Mouse (Mus musculus) lung, embryonic 15.5 days (tissue): Measurements from ENCODE around the gene Arid5a. TPM values are rescaled to one million over a fixed set of nuclear protein-coding genes. Genes with fewer than 3 reads are reported as not detected.

ENCODE experiments used
- ATAC-seq: fragments of 200-750 bp; cut with Nextera tagmentation; 2 replicates; pipeline ENCODE4 v1.8.0; 2017; ENCODE audit warnings: moderate number of reproducible peaks, borderline replicate concordance; ENCODE audit not compliant: low FRiP score, low TSS enrichment; ENCODE audit errors: extremely low read depth
- H3K27ac ChIP-seq: fragments of 300-500 bp; sonication (generic); 2 replicates; pipeline ENCODE4 v1.5.1; 2015; ENCODE audit warnings: moderate library complexity, mild to moderate bottlenecking, inconsistent platforms
- H3K27me3 ChIP-seq: fragments of 300-500 bp; sonication (generic); 2 replicates; pipeline ENCODE4 v1.6.1; 2015; ENCODE audit warnings: inconsistent platforms
- H3K36me3 ChIP-seq: fragments of 300-500 bp; sonication (generic); 2 replicates; pipeline ENCODE4 v1.6.1; 2015; ENCODE audit warnings: inconsistent platforms
- H3K4me1 ChIP-seq: fragments of 300-500 bp; sonication (generic); 2 replicates; pipeline ENCODE4 v1.6.1; 2015; ENCODE audit warnings: inconsistent platforms
- H3K4me2 ChIP-seq: fragments of 300-500 bp; sonication (generic); 2 replicates; pipeline ENCODE4 v1.6.1; 2015; ENCODE audit warnings: inconsistent platforms, mild to moderate bottlenecking, moderate library complexity
- H3K4me3 ChIP-seq: fragments of 300-500 bp; sonication (generic); 2 replicates; pipeline ENCODE4 v1.5.1; 2015; ENCODE audit warnings: mild to moderate bottlenecking, inconsistent platforms
- H3K9ac ChIP-seq: fragments of 300-500 bp; sonication (generic); 2 replicates; pipeline ENCODE4 v1.6.1; 2015; ENCODE audit warnings: inconsistent platforms
- H3K9me3 ChIP-seq: fragments of 300-500 bp; sonication (generic); 2 replicates; pipeline ENCODE4 v1.6.1; 2016; ENCODE audit warnings: inconsistent platforms
- WGBS: fragments of 180-500 bp; shearing (Covaris S2); methylation state at CpG from one replicate; pipeline ENCODE4 v1.1.7; 2015; 5-methylcytosine and 5-hydroxymethylcytosine counted together
- polyA plus RNA-seq: library from polyadenylated mRNA; unstranded; fragments of >200 nt; fragmentation: Nextera tagmentation; extraction: Ambion mirVana; gene quantifications from 2 replicates; pipeline ENCODE4 v1.2.1, GENCODE M21; 2015

Gene Arid5a
- 8.0 and 8.9 TPM in 2 replicates for polyA plus RNA-seq

- peak within 1 kb of the TSS; percentile 84 for H3K27ac ChIP-seq
- H3K4me2 ChIP-seq: peak within 1 kb of the TSS; percentile 95
- H3K36me3 ChIP-seq: no peaks in the 10 kb centered on the region
- H3K9me3 ChIP-seq: no peaks in the 10 kb centered on the region
- peak; percentile 90 for ATAC-seq
- H3K4me3 ChIP-seq: peak within 1 kb of the TSS; percentile 74
- under 1% methylated on average over 61 of the region's 65 CpGs for WGBS
- peak within 1 kb of the TSS; percentile 72 for H3K9ac ChIP-seq
- peaks cover 29% of the 10 kb centered on the region for H3K4me1 ChIP-seq
- no peaks in the 10 kb centered on the region for H3K27me3 ChIP-seq
Observed at GRCm38 (mm10) chr1:36307495-36308280, at the start of gene Arid5a. TSS of gene Arid5a (plus strand) at chr1:36307733.

- Histone ChIP-seq H3K4me2 (no peak overlapping the region), H3K9me3 (no peaks in the 10 kb centered on the region), H3K27ac (no peak overlapping the region), H3K27me3 (peaks cover 12% of the 10 kb centered on the region; the same call in 1 of the 2 replicates), H3K36me3 (no peaks in the 10 kb centered on the region), H3K9ac (no peak overlapping the region), H3K4me1 (peaks cover 11% of the 10 kb centered on the region), H3K4me3 (no peak overlapping the region)
- no peak for ATAC-seq
- 44% methylated on average over 2 of the region's 2 CpGs for WGBS
Observed at GRCm38 (mm10) chr1:36258631-36259030, 48.9 kb upstream of the Arid5a start.

GRCm38 (mm10) chr1:36259281-36259680, 48.3 kb upstream of the Arid5a start:
- Histone ChIP-seq H3K9ac (no peak overlapping the region), H3K27me3 (peaks cover 12% of the 10 kb centered on the region; the same call in 1 of the 2 replicates), H3K4me1 (peaks cover 11% of the 10 kb centered on the region), H3K9me3 (no peaks in the 10 kb centered on the region), H3K27ac (no peak overlapping the region), H3K4me2 (no peak overlapping the region), H3K4me3 (no peak overlapping the region), H3K36me3 (no peaks in the 10 kb centered on the region)
- ATAC-seq: no peak
- WGBS: 74% methylated on average over 2 of the region's 2 CpGs

GRCm38 (mm10) chr1:36260418-36260817, 47.1 kb upstream of the Arid5a start:
- H3K9me3 ChIP-seq: no peaks in the 10 kb centered on the region
- 0 out of 2 replicates have a peak, but pooled peaks cover 2% of the 10 kb centered on the region for H3K4me1 ChIP-seq
- no peaks in the 10 kb centered on the region for H3K36me3 ChIP-seq
- H3K27ac ChIP-seq: no peak overlapping the region
- H3K4me2 ChIP-seq: no peak overlapping the region
- 90% methylated on average over 1 of the region's 1 CpGs for WGBS
- no peak for ATAC-seq
- peaks cover 6% of the 10 kb centered on the region; the same call in 1 of the 2 replicates for H3K27me3 ChIP-seq
- no peak overlapping the region for H3K9ac ChIP-seq
- H3K4me3 ChIP-seq: no peak overlapping the region

- no peak overlapping the region for H3K4me2 ChIP-seq
- H3K27ac ChIP-seq: no peak overlapping the region
- no peaks in the 10 kb centered on the region for H3K9me3 ChIP-seq
- 78% methylated on average over 19 of the region's 19 CpGs for WGBS
- H3K4me1 ChIP-seq: 0 out of 2 replicates have a peak, but pooled peaks cover 3% of the 10 kb centered on the region
- no peaks in the 10 kb centered on the region for H3K27me3 ChIP-seq
- H3K36me3 ChIP-seq: no peaks in the 10 kb centered on the region
- H3K4me3 ChIP-seq: no peak overlapping the region
- no peak for ATAC-seq
- H3K9ac ChIP-seq: no peak overlapping the region
Observed at GRCm38 (mm10) chr1:36261708-36262504, 45.6 kb upstream of the Arid5a start.

- Histone ChIP-seq H3K9me3 (no peaks in the 10 kb centered on the region), H3K9ac (no peak overlapping the region), H3K27me3 (no peaks in the 10 kb centered on the region), H3K4me2 (peak overlapping the region; percentile 15; the same call in 1 of the 2 replicates), H3K4me1 (peaks cover 4% of the 10 kb centered on the region; the same call in 1 of the 2 replicates), H3K4me3 (no peak overlapping the region), H3K36me3 (no peaks in the 10 kb centered on the region), H3K27ac (peak overlapping the region; percentile 81)
- 39% methylated on average over 13 of the region's 13 CpGs for WGBS
- no peak for ATAC-seq
Observed at GRCm38 (mm10) chr1:36263833-36264488, 43.6 kb upstream of the Arid5a start.

GRCm38 (mm10) chr1:36266293-36266692, 41.2 kb upstream of the Arid5a start:
- 74% methylated on average over 6 of the region's 6 CpGs for WGBS
- Histone ChIP-seq H3K4me3 (no peak overlapping the region), H3K36me3 (no peaks in the 10 kb centered on the region), H3K27ac (no peak overlapping the region), H3K9me3 (no peaks in the 10 kb centered on the region), H3K4me1 (peaks cover 24% of the 10 kb centered on the region), H3K4me2 (no peak overlapping the region), H3K9ac (no peak overlapping the region), H3K27me3 (peaks cover 6% of the 10 kb centered on the region; the same call in 1 of the 2 replicates)
- no peak for ATAC-seq

GRCm38 (mm10) chr1:36267595-36267994, 39.9 kb upstream of the Arid5a start:
- WGBS: 95% methylated on average over 3 of the region's 3 CpGs
- H3K4me1 ChIP-seq: peaks cover 37% of the 10 kb centered on the region
- H3K9ac ChIP-seq: no peak overlapping the region
- peaks cover 6% of the 10 kb centered on the region; the same call in 1 of the 2 replicates for H3K27me3 ChIP-seq
- ATAC-seq: no peak
- H3K4me2 ChIP-seq: no peak overlapping the region
- H3K36me3 ChIP-seq: no peaks in the 10 kb centered on the region
- no peaks in the 10 kb centered on the region for H3K9me3 ChIP-seq
- H3K4me3 ChIP-seq: no peak overlapping the region
- H3K27ac ChIP-seq: no peak overlapping the region

- no peak overlapping the region for H3K9ac ChIP-seq
- WGBS: 37% methylated on average over 54 of the region's 54 CpGs
- ATAC-seq: no peak
- 0 out of 2 replicates have a peak overlapping the region, but pooled peaks have one; percentile 9 for H3K4me3 ChIP-seq
- peaks cover 6% of the 10 kb centered on the region; the same call in 1 of the 2 replicates for H3K27me3 ChIP-seq
- no peaks in the 10 kb centered on the region for H3K36me3 ChIP-seq
- no peaks in the 10 kb centered on the region for H3K9me3 ChIP-seq
- peaks cover 48% of the 10 kb centered on the region for H3K4me1 ChIP-seq
- no peak overlapping the region for H3K27ac ChIP-seq
- H3K4me2 ChIP-seq: peak overlapping the region; percentile 49
Observed at GRCm38 (mm10) chr1:36269121-36269795, 38.3 kb upstream of the Arid5a start.

GRCm38 (mm10) chr1:36270666-36271065, 36.9 kb upstream of the Arid5a start:
- no peak overlapping the region for H3K4me3 ChIP-seq
- no peaks in the 10 kb centered on the region for H3K36me3 ChIP-seq
- H3K9me3 ChIP-seq: no peaks in the 10 kb centered on the region
- H3K4me2 ChIP-seq: 0 out of 2 replicates have a peak overlapping the region, but pooled peaks have one; percentile 16
- no peak overlapping the region for H3K9ac ChIP-seq
- WGBS: 46% methylated on average over 3 of the region's 3 CpGs
- ATAC-seq: peak; percentile 65; the same call in 1 of the 2 replicates
- H3K27me3 ChIP-seq: peaks cover 6% of the 10 kb centered on the region; the same call in 1 of the 2 replicates
- peaks cover 45% of the 10 kb centered on the region for H3K4me1 ChIP-seq
- 0 out of 2 replicates have a peak overlapping the region, but pooled peaks have one; percentile 33 for H3K27ac ChIP-seq
